Mouse (Mus musculus): Measurements from ENCODE around the gene Arpin. TPM values are rescaled to one million over a fixed set of nuclear protein-coding genes. Genes with fewer than 3 reads are reported as not detected.
A peak's percentile ranks its signal among the peaks of the same experiment; 100 is the strongest.

The Arpin gene
- total RNA-seq, 4 experiments from 2014 or later = 16.9 to 27.6 (median 22.9) TPM

DNA sequence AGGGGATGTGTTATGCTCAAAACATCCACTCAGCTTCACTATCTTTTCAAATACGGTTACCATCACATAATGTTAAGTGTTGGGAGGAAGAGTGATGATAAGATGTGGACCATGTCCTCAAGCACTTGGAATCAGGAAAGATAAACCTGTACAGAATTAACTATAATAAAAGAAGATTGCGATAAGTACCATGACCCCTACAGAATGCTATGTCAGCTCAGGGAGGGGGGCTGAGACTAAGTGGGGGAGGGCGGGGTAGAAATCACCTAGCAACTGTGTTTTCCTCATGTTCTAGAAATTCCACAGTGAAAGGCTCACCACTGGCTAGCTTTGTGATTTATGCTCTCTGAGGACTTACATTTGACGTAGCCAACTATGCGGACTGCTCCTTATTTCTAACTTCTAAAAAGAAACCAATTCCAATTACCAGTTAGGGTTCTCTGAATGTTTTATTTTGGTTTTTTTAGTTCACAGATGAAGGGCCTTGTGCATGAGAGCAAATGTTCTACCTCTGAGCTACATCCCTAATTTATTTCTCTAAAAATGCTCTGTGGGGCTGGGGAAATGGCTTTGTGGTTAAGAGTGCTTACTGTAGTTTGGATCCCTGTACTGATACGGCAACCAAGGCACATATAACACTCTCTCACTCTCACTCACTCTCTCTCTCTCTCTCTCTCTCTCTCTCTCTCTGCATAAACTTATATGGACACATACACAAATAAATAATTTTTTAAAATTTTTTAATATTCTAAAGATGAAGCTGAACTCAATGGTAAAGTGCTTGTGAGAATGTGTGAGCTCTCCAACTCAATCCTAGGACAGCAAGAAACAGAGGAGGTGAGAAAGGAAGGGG, 42.4 kb downstream of the Arpin start:
- no peak for DNase-seq

DNA sequence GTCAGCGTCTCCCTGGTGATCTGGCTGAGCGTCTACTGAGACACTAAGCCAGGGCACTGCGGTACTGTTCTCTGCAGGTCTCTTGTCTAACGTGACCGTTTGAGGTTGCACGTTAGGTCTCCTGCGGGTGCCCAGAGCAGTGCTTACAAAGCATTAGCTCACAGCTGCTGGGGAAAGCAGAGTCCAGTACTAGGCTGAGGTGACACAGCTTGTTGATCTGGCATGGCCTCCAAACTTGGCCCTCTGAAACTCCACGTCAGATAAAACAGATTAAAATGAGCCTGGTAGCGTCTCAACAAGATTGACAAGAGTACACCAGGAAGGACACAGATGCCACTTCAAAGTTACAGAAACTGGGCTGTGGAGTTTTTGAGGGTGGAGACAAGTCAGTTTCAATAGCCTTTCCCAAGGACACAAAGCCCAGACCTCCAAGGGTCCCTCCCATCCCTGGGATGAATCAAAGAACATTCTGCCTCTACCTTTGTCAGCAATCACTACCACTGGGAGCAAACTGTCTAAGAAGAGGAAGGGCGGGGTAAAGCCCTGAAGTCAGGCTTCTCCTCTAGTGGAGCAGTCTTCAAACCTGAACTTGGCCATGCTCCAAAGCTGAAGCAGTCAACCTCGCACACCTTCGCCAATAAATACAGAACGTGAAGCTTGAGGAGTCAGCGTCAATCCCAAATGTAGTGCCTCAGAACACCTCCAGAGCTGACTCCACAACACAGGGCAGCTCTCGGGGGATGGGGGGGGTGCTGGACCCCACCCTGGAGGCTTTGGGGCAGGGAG, 44.5 kb downstream of the Arpin start:
- DNase-seq = peak; percentile 22

DNA sequence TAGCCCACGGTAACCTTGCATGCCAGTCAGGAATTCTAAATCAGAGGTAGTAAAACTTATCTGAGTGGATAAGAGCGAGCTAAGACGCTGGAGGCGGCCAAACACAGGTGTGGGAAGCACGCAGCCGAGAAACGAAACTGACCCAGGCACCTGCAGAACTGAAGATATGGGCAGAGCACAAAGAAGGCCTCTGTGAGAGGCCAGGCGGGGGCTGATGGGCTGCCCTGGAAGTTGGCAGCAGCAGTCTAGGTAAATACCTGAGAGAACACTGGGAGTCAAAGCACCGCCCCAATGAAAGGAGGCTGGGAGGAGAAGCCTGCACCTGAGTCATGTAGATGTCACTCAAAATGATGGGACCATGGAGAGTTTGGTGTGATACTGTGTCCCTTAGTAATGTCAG, 46.6 kb downstream of the Arpin start:
- no peak for DNase-seq

DNA sequence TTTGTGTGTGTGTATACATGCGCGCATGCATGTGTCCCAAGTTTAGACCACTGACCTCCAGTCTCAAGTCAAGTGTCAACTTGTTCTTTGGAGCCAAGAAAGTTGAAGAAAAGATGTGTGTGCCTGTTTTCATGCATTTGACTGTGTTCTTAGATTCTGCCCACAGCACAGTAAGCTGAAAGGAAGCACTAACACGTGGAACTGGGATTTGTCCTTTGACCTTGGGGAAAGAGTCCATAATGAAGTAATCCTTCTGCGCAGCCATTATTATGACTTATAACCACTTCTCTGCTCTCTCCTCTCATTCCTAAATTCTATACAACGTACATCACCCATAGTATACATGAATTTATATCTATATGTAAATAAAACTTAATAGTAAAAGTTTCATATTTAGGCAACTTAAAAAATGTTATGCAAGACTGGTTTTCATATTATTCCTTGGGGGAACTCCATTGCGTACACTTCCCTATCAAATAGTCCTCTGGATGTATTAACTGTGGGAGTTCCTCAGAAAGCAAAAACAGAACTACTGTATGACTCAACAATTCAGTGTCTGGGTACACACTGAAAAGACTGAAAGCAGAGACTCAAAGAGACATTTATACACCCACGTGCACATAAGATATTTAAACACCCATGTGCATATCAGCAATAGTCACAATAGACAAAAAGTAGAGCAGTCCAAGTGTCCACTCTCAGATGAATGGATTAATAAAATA, 51.4 kb downstream of the Arpin start:
- no peak for DNase-seq

DNA sequence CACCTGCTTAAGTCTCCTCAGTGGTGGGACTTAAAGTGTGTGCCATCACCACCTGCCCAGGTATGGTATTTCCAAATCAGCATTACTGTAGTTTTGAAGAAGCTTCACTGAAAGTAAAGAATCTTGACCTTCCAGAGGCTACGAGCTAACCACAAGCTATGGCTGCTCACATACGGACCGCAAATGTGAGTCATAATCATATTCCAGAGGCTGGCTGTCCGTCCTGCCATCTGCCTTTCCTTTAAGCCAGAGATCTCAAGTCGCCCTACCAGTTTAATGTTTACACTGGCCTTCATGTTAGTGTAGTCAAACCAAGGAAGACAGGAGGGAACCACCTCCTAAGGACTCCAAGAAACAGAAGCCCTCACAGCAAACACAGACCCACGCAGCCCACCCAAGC, 53.3 kb downstream of the Arpin start:
- DNase-seq = no peak

DNA sequence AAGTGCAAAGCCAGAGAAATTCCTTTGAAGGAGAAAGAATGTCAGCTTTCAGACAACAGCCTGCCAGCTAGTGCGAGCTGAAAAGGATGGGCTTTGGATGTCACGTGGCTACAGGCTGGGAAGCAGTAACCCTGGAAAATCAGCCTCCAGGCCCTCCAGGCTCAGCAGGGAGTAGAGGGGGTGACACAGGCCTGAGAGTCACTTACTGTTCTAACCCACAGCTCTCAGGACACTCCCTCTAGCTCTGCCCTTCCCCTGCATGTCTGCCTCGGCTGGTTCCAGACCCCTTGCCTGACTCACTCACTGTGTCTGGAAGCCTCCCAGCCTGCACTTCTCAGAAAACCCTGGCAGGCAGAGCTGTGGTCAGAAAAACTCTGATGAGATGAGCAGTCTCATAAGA, 54.2 kb downstream of the Arpin start:
- DNase-seq = peak; percentile 15

DNA sequence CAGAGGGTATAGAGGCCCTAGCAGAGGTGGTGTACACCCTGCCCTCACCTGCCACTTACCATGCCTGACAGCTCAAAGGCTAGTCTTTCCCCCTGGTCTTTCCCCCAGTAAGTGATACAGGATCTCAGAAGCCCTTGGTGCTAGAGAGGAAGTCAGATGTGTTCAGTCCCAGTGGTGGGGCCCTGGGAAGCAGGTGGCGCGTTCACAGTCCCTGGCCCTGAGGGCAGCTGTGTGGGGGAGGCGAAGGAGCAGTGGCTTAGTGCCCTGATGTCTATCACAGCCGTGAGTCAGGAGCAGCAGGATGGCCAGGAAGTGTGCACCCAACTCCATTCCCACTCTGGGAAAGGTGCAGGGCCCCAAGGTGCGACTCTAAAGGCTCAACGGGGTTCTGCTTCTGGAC, 55.1 kb downstream of the Arpin start:
- DNase-seq = no peak

DNA sequence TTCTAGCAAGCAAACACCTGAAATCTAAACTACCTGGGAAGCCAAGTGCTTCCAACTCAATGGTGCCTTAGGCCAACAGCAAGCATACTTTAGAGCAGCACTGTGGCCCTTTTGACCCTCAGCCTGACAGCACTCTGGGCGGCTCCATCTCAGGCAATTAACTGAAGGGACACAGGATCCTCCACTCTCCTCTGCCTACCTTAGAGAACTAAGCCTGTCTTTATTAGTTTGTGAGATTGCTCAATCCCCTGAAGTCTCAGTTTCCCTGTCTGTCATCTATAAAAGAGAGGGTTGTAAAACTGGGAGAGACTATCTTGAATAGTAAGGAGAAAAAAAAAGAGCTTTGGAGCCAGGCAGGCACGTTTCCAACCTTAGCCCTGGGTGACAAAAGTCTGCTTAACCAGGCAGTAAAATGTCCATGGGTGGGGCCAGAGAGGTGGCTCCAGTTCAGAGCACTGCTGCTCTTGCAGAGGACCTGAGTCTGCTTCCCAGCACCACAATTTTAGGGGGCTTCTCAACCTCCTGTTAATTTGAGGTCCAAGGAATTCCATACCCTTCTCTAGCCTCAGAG, 56.6 kb downstream of the Arpin start:
- DNase-seq = no peak

Small RNA genes within 50 kb of the gene (microRNA-seq; reads per million reads assigned to microRNA genes)
- 0 reads per million in 2 experiments for gene Gm24541

Other genes starting within 250 kb of the Arpin start
- gene Kif7, start 219.6 kb downstream of the Arpin start, total RNA-seq (2022) = 1 to 10 TPM; 2.8 to 6.4 (median 4.2) TPM
- gene Plin1, start 202.5 kb downstream of the Arpin start, total RNA-seq (2022) = 100 to 1,000 TPM; 277 to 564 (median 391) TPM
- 10 to 100 TPM; 52.5 to 60.1 (median 54.5) TPM for gene Pex11a, start 192.2 kb downstream of the Arpin start, total RNA-seq (2022)
- 1 to 10 TPM in 3 of 4 experiments, under 1 TPM in 1; 0.99 to 1.6 (median 1.3) TPM for gene Wdr93, start 192.2 kb downstream of the Arpin start, total RNA-seq (2022)
- gene Mesp1, start 141.6 kb downstream of the Arpin start, total RNA-seq (2022) = not detected
- 1 to 10 TPM in 1 of 4 experiments, under 1 TPM in 3; 0.41 to 1.5 (median 0.62) TPM for gene Mesp2, start 124.6 kb downstream of the Arpin start, total RNA-seq (2022)
- 10 to 100 TPM; 10.5 to 21.9 (median 15.4) TPM for gene Anpep, start 74.3 kb downstream of the Arpin start, total RNA-seq (2022)
- gene Ap3s2, start 14.7 kb downstream of the Arpin start, total RNA-seq (2022) = 10 to 100 TPM; 27.3 to 32.1 (median 30.7) TPM
- 10 to 100 TPM; 14.3 to 34.1 (median 25.3) TPM for gene Zfp710, start 89.5 kb upstream of the Arpin start, total RNA-seq (2022)
- gene Idh2, start 180.0 kb upstream of the Arpin start, total RNA-seq (2022) = 100 to 1,000 TPM; 122 to 222 (median 165) TPM